Mouse (Mus musculus): ENCODE data around the gene Chst8.

Gene Chst8

DNA sequence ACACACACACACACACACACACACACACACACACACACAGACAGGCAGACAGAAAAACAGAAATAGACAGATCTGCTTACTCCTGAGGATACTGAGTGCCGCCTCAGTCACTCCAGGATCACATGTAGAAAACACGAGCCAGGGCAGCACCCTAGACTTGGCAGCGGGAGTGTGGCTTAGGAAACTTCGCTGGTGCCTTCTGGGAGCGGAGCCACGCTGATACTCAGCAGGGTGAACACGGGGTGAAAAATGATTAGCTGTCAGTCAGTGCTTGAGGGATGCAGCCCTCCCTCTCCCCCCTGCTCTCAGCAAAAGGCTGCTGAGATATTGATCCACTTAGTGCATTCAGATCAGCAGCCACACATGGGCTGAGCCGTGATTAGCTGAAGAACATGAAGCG lies 93.9 kb downstream of the Chst8 start:
- DNase-seq (ENCODE audit: low read depth in 1 of 2, low spot score in 2 of 2): no peak

DNA sequence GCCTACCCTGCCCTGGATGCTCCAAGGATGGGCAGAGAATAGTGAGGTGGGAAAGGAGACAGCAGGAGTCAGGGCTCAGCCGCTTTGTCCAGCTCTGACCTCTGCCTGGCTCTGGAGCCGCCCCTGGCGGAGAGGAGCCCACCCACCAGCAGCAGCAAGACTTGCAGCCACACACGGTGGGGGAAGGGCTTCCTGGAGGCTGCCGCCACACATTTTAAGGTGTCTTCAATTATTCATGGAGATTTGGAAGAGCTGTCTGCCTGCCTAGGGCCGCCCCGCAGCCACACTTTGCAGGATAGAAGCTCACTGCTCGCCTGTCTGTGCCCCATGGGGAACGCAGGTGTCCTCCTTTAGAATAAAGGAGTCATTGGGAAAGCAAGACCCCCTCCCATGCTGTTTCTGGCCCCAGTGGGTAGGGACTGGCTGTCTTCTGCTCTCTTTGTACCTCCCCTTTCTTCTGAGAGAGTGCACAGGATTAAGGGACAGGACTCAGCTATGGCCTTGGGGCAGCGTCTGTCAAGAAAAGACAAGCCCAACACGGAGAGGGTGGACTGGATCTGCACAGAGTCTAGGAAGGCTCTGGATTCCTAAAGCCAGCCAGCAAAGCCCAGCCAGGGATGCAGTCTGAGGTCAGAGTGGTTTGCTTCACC lies 95.2 kb downstream of the Chst8 start:
- no peak for DNase-seq (ENCODE audit: low read depth in 1 of 2, low spot score in 2 of 2)

- no peak for DNase-seq (ENCODE audit: low read depth in 1 of 2, low spot score in 2 of 2)
Measured at GRCm38 (mm10) chr7:34714848-34715460, 97.6 kb downstream of the Chst8 start.

- no peak for DNase-seq (ENCODE audit: low read depth in 1 of 2, low spot score in 2 of 2)
Measured at GRCm38 (mm10) chr7:34709111-34709510, 103.4 kb downstream of the Chst8 start.

DNA sequence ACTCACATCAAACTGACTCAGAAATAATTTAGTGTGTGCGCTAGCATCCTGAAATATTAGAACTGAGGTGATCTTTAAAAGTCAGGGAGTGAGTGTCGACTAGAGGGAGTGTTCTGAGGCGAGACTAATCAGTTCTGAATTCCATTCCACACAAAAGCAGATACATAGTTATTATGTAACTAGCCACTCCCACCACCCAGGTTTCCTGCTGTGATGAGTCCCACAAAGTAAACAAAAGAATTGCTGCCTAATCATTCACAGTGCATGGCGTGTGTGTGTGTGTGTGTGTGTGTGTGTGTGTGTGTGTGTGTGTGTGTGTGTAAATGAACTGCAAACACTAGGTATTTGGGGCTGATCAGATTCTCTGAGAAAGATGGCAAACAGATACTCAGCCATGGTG lies 108.1 kb downstream of the Chst8 start:
- DNase-seq (ENCODE audit: low read depth in 1 of 2, low spot score in 2 of 2): no peak

DNA sequence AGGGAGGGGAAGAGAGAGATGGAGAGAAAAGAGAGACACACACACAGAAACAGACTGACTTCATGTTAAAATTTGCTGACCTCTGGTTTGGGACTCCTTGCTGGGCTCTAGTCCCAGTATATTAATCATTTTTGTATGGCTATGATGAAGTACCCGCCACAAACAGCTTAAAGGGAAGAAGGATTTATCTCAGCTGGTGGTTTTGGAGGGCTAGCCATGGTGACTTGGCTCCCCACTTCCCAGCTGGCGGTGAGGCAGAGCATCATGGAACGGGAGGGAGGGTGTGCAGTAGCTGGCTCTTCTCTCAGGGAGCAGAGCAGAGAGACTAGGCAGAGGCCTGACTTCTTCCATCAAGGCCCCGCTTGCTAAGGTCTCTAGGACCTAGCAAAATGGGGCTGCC lies 109.1 kb downstream of the Chst8 start:
- no peak for DNase-seq (ENCODE audit: low read depth in 1 of 2, low spot score in 2 of 2)

- no peak for DNase-seq (ENCODE audit: low read depth in 1 of 2, low spot score in 2 of 2)
Measured at GRCm38 (mm10) chr7:34702718-34703351, 109.7 kb downstream of the Chst8 start.

- no peak for DNase-seq (ENCODE audit: low read depth in 1 of 2, low spot score in 2 of 2)
Measured at GRCm38 (mm10) chr7:34699888-34700287, 112.6 kb downstream of the Chst8 start.

- DNase-seq (ENCODE audit: low read depth in 1 of 2, low spot score in 2 of 2): no peak
Measured at GRCm38 (mm10) chr7:34698221-34698620, 114.3 kb downstream of the Chst8 start.

DNA sequence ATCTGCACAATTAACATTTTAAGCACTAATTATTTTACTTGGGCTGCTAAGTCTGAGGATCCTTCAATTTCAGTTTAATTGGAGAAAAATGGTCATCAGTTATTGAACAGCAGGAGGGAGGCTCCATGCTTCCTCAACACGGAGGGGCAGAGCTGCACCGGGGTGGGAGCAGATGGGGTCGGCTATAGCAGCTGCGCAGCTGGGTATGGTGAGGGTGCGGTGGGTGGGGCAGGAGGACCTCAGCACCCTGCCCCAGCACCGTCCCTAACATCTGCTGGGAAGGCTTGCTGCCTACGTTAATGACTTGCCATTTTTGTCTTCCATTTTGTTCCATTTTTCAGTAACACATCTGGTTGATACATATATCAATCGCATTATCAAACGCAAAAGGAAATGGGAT lies 116.4 kb downstream of the Chst8 start:
- DNase-seq (ENCODE audit: low read depth in 1 of 2, low spot score in 2 of 2): no peak

DNA sequence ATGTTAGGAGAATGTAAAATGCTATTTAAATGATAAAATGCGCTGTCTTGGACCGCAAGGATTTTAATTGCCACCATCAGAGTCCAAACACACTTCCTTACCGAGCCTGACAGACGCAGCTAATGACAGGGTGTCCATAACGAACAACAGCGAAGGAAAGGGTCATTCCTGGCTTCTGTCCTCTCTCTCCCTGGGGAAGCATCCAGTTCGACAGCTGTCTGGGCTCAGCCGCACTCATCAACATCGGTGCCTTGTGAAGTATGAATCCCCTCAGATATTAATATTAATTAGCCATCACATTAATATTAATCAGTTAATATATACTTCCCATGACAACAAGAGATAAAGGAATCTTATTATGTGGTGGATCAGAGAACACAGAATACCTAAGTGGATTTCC lies 117.6 kb downstream of the Chst8 start:
- DNase-seq (ENCODE audit: low read depth in 1 of 2, low spot score in 2 of 2): no peak

DNA sequence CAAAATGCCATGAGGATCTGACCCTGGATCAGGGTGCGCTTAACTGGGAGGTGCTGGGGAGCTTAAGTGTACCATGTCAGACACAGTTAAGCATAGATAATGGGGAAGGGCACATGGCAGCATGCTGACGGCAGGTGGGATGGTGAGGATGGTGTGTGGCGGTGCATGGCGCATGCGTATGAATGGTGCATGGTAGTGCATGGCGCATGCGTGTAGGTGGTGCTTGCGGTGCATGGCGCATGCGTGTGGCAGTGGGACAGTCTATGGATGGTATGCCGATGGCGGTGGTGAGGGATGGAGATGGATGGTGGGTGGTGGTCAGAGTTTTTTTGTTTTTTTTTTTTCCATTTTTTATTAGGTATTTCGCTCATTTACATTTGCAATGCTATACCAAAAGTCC lies 118.6 kb downstream of the Chst8 start:
- no peak for DNase-seq (ENCODE audit: low read depth in 1 of 2, low spot score in 2 of 2)

- DNase-seq (ENCODE audit: low read depth in 1 of 2, low spot score in 2 of 2): no peak
Measured at GRCm38 (mm10) chr7:34693072-34693471, 119.4 kb downstream of the Chst8 start.

DNA sequence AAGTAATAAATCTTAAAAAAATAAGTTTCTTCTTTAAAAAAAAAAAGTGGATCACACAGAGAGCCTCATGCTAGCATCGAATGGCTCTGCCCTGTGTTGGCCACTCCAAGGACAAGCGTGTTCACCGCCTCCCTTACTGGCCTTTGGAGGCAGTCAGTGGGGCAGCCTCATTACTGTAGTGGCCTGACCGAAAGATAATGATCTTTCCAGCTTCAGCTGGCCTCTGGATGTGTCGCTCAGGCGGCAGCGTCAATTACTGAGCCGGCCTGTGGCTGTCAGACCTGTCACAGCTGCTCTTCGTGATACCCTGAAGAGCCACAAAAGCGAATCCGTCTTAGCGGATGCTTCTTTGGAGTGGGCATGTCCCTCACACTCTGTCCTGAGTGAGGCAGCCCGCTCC lies 122.4 kb downstream of the Chst8 start:
- DNase-seq (ENCODE audit: low read depth in 1 of 2, low spot score in 2 of 2): no peak

DNA sequence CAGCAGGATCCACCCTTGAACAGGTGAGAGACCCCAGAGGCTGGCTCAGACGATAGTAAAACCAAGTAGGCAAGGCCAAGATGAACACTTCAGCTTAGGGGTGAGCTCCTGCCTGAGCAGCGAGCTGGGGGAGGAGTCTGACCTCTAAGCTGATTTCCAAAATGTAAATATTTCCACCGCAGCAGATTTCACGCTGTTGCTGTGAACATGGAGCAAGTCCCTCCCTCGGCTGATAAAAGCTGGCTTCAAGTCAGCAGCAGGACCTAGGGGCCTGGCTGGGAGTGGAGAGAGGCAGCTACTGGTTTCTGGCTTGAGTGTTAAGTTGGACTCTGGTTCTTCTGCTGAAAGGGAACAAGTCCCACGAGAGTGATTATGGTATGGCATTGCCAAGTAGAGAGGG lies 123.5 kb downstream of the Chst8 start:
- DNase-seq (ENCODE audit: low read depth in 1 of 2, low spot score in 2 of 2): no peak

- DNase-seq (ENCODE audit: low read depth in 1 of 2, low spot score in 2 of 2): no peak
Measured at GRCm38 (mm10) chr7:34685801-34686200, 126.7 kb downstream of the Chst8 start.

DNA sequence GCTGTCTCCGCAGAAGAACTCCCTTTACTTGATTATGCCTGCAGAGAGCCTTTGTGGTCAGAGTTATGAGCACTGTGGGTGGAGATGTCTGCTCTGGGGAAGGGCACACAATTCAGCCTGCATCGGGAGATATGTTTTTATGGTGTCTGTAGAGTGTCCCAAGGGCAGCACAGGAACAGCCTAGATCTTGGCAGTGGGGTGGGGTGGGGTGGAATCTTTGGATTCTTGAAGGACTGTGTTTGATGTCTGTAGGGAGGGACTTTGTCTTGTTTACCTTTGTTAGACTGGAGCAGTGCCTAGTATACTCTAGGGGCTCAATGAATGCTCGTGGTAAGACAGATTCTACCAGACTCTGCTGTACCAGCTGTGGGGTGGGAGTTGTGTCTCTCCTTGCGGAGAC lies 127.3 kb downstream of the Chst8 start:
- no peak for DNase-seq (ENCODE audit: low read depth in 1 of 2, low spot score in 2 of 2)

DNA sequence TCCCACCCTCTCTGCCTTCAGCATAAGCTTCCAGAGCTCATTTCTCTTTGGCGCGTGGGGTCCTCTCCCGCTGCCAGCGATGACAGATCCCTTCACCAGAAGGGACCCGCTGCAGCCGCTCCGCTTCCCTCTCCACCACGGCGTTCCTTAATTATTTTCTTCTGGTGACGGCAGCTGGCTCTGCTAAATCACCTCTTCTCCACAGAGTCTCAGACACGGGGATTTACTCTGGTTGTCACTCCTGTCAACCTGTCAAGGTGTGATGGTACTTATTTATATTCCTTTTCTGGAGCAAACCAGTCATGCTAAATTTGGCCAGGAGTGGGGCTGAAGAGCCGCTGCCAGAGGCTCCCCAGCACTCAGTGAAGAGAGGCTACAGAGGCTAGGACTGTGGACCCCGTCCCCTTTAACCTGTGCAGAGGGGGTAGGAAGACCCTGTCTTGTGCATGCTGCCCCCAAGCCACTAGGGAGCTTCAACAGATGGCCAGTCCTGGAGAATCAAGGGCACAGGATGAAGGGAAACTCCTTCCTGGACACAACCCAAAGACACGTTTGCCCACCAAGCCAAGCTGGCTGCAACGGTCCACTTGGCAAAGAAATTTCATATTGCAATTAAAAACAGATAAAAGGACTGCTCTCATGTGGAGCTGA lies 131.6 kb downstream of the Chst8 start:
- DNase-seq (ENCODE audit: low read depth in 1 of 2, low spot score in 2 of 2): no peak

- no peak for DNase-seq (ENCODE audit: low read depth in 1 of 2, low spot score in 2 of 2)
Measured at GRCm38 (mm10) chr7:34679886-34680285, 132.6 kb downstream of the Chst8 start.

DNA sequence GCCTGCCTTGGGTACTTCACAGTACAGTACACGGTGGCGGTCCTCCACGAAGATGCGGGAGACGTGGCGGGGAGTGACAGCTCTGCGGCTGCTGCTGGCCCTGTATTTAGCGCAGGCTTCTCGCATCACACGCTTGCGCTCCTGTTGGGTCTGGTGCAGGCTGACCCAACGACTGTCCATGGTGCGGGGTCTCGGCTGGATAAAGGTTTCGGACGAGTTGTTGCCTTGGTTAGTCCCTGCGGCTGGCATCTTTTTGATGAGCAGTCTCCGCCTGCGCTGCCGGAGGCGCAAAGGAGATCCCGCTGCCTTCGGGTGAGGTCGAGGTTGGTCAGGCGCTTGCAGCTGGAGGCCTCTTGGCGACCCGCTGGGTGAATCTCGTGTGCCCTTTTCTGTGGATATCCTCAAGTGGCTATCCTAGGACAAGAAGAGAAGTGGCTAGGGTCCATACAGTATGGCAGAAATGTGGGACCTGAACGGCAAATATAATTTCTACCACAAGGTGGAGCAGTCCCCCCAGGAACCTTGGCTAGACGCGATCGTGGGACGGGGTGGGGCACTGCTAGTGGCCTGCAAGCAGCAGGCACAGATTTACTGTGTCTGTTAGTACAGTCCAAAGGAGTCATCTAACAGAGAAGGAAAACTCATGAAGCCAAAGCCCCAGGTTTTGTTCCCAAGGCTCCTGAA lies 136.5 kb downstream of the Chst8 start:
- DNase-seq (ENCODE audit: low read depth in 1 of 2, low spot score in 2 of 2): no peak

- DNase-seq (ENCODE audit: low read depth in 1 of 2, low spot score in 2 of 2): no peak
Measured at GRCm38 (mm10) chr7:34675120-34675790, 137.3 kb downstream of the Chst8 start.

Measured in monocyte, adult 2 months (primary cell).